28 mouse cellular contexts compared by ENCODE assay signal in genomic region chr3:87443968-87444367, GRCm38 (mm10). TPM values are rescaled to one million over a fixed set of nuclear protein-coding genes. Genes with fewer than 3 reads are reported as not detected.
DNase-seq lines count a peak whose midpoint lies in the region; ATAC-seq lines count a peak whose summit lies in the region.
"Had no signal": no experiment of that assay in that cellular context is flagged by ENCODE, and none has a peak within 500 bp of the region (broad histone marks: within the 10 kb centered on the region; RNA-seq: fewer than 3 reads in every experiment).

No protein-coding gene starts in this region.

- 38% methylated on average over 6 of the region's 6 CpGs for WGBS in lung, embryonic 16.5 days
- 80% methylated on average over 6 of the region's 6 CpGs for WGBS in hindbrain, embryonic 16.5 days

- H3K4me2 ChIP-seq in lung, embryonic 16.5 days (ENCODE audit: low read depth, low read length), result no peak overlapping the region
- H3K4me2 ChIP-seq in hindbrain, embryonic 16.5 days (ENCODE audit: low read length), result no peak overlapping the region
- H3K4me2 ChIP-seq: embryonic facial prominence, embryonic 13.5 days; embryonic facial prominence, embryonic 15.5 days; forebrain, embryonic 12.5 days had no signal

- ATAC-seq in lung, embryonic 16.5 days (ENCODE audit: low read depth), result peak; percentile 54; the same call in 1 of the 2 replicates
- ATAC-seq in hindbrain, embryonic 16.5 days, result no peak
- ATAC-seq: activated CD4-positive, CD25-positive, alpha-beta regulatory T cell, adult 4 months; forebrain, embryonic 14.5 days; forebrain, embryonic 16.5 days; Patski had no signal

- H3K9me3 ChIP-seq in lung, embryonic 16.5 days (ENCODE audit: control insufficient read depth, low read length), result no peaks in the 10 kb centered on the region
- H3K9me3 ChIP-seq in hindbrain, embryonic 16.5 days (ENCODE audit: control insufficient read depth, low read length), result no peaks in the 10 kb centered on the region
- H3K9me3 ChIP-seq: embryonic facial prominence, embryonic 13.5 days; embryonic facial prominence, embryonic 15.5 days; forebrain, embryonic 10.5 days; forebrain, embryonic 12.5 days had no signal

- no peaks in the 10 kb centered on the region for H3K36me3 ChIP-seq in lung, embryonic 16.5 days (ENCODE audit: control insufficient read depth, insufficient read depth, low read length)
- no peaks in the 10 kb centered on the region for H3K36me3 ChIP-seq in hindbrain, embryonic 16.5 days (ENCODE audit: control insufficient read depth, insufficient read depth, low read length)
- H3K36me3 ChIP-seq: embryonic facial prominence, embryonic 13.5 days; embryonic facial prominence, embryonic 15.5 days; forebrain, embryonic 10.5 days; forebrain, embryonic 12.5 days had no signal

- DNase-seq in lung, postnatal 25 days (ENCODE audit: low spot score), result no peak
- DNase-seq in lung, postnatal 10 days, result peak; percentile 30
- no peak for DNase-seq in lung, adult 18-20 months
- DNase-seq in NIH3T3 (ENCODE audit: low read depth), result peak; percentile 0
- peak; percentile 17 for DNase-seq in lung, postnatal 14 days
- DNase-seq in cerebellum, adult 9-11 months, result no peak
- DNase-seq: adrenal gland, adult 8-10 months; adrenal gland, postnatal 14 days; adrenal gland, postnatal 36 days; cerebellum, adult 11-12 months; cerebellum, adult 2 months; cerebellum, adult 9-10 months; cerebellum, postnatal 14 days; cerebellum, postnatal 36 days; embryo, embryonic 11 days had no signal

- H3K27ac ChIP-seq in lung, embryonic 16.5 days (ENCODE audit: low read length), result no peak overlapping the region
- no peak overlapping the region for H3K27ac ChIP-seq in hindbrain, embryonic 16.5 days (ENCODE audit: low read depth, low read length)
- H3K27ac ChIP-seq: embryonic facial prominence, embryonic 13.5 days; embryonic facial prominence, embryonic 15.5 days; forebrain, embryonic 10.5 days; forebrain, embryonic 12.5 days had no signal

- no peaks in the 10 kb centered on the region for H3K4me1 ChIP-seq in lung, embryonic 16.5 days (replicated peaks; ENCODE audit: control insufficient read depth, insufficient read depth, low read length)
- H3K4me1 ChIP-seq in hindbrain, embryonic 16.5 days (ENCODE audit: control insufficient read depth, insufficient read depth, low read depth, low read length), result no peaks in the 10 kb centered on the region
- H3K4me1 ChIP-seq: embryonic facial prominence, embryonic 13.5 days; embryonic facial prominence, embryonic 15.5 days; forebrain, embryonic 10.5 days; forebrain, embryonic 12.5 days had no signal

- H3K9ac ChIP-seq in lung, embryonic 16.5 days (ENCODE audit: low read length), result no peak overlapping the region
- H3K9ac ChIP-seq in hindbrain, embryonic 16.5 days (ENCODE audit: low read depth, low read length), result no peak overlapping the region
- H3K9ac ChIP-seq: embryonic facial prominence, embryonic 13.5 days; embryonic facial prominence, embryonic 15.5 days; forebrain, embryonic 12.5 days had no signal

- no peaks in the 10 kb centered on the region for H3K27me3 ChIP-seq in lung, embryonic 16.5 days (ENCODE audit: control insufficient read depth, insufficient read depth, low read depth, low read length)
- H3K27me3 ChIP-seq in hindbrain, embryonic 16.5 days (replicated peaks; ENCODE audit: control insufficient read depth, insufficient read depth, low read length), result no peaks in the 10 kb centered on the region
- H3K27me3 ChIP-seq: embryonic facial prominence, embryonic 13.5 days; embryonic facial prominence, embryonic 15.5 days; forebrain, embryonic 12.5 days had no signal

- no peak overlapping the region for H3K4me3 ChIP-seq in lung, embryonic 16.5 days (ENCODE audit: low read length)
- no peak overlapping the region for H3K4me3 ChIP-seq in hindbrain, embryonic 16.5 days (ENCODE audit: low read length)
- H3K4me3 ChIP-seq: embryonic facial prominence, embryonic 13.5 days; embryonic facial prominence, embryonic 15.5 days; erythroblast, embryonic 14.5 days; forebrain, embryonic 10.5 days; forebrain, embryonic 12.5 days had no signal

RNA-seq across cellular contexts. Expression of gene Fcrl5, which starts 8.4 kb away (rescaled TPM):
- not detected in 2 replicates for polyA plus RNA-seq in lung, embryonic 16.5 days (2015; fragmentation: Nextera tagmentation; extraction: Ambion mirVana)
- not detected in 2 replicates for polyA plus RNA-seq in hindbrain, embryonic 16.5 days (2015; fragmentation: Nextera tagmentation; extraction: Ambion mirVana)
- polyA plus RNA-seq: activated CD4-positive, CD25-positive, alpha-beta regulatory T cell, adult 4 months; C2C12; cerebellum, adult 2 months; embryonic facial prominence, embryonic 11.5 days; embryonic facial prominence, embryonic 13.5 days; embryonic facial prominence, embryonic 15.5 days; erythroblast, embryonic 14.5 days; forebrain, embryonic 10.5 days; forebrain, embryonic 12.5 days; forebrain, embryonic 14.5 days; forebrain, embryonic 16.5 days; Patski had no signal

Comparison
In these comparisons a context has a peak if more than half of its experiments do, and no peak if none do; other contexts are left out.
1. DNase-seq: peak in lung, postnatal 10 days (single experiment), NIH3T3 (single experiment) and lung, postnatal 14 days (single experiment); none in lung, postnatal 25 days (single experiment), lung, adult 18-20 months (0 of 2) and cerebellum, adult 9-11 months (single experiment).